Mouse (Mus musculus) liver, embryonic 15.5 days (tissue): Measurements from ENCODE around the gene Fam213a. TPM values are rescaled to one million over a fixed set of nuclear protein-coding genes. Genes with fewer than 3 reads are reported as not detected.

Experiments
- ATAC-seq: fragments of 200-750 bp; cut with Nextera tagmentation; 2 replicates; pipeline ENCODE4 v1.8.0; 2017; ENCODE audit warnings: moderate number of reproducible peaks, mild to moderate bottlenecking, moderate library complexity; ENCODE audit not compliant: insufficient read depth
- H3K27ac ChIP-seq: fragments of 300-500 bp; sonication (generic); replicated peaks from 2 replicates; pipeline ENCODE4 v1.5.1; 2015; ENCODE audit warnings: mild to moderate bottlenecking, inconsistent platforms
- H3K27me3 ChIP-seq: fragments of 300-500 bp; sonication (generic); 2 replicates; pipeline ENCODE4 v1.6.1; 2015; ENCODE audit warnings: mild to moderate bottlenecking, inconsistent platforms
- H3K36me3 ChIP-seq: fragments of 300-500 bp; sonication (generic); replicated peaks from 2 replicates; pipeline ENCODE4 v1.6.1; 2015; ENCODE audit warnings: moderate library complexity, mild to moderate bottlenecking, inconsistent platforms
- H3K4me1 ChIP-seq: fragments of 300-500 bp; sonication (generic); replicated peaks from 2 replicates; pipeline ENCODE4 v1.6.1; 2015; ENCODE audit warnings: inconsistent platforms
- H3K4me2 ChIP-seq: fragments of 300-500 bp; sonication (generic); 2 replicates; pipeline ENCODE4 v1.6.1; 2015; ENCODE audit warnings: moderate library complexity, mild to moderate bottlenecking, inconsistent platforms
- H3K4me3 ChIP-seq: fragments of 300-500 bp; sonication (generic); replicated peaks from 2 replicates; pipeline ENCODE4 v1.5.1; 2015; ENCODE audit warnings: mild to moderate bottlenecking, inconsistent platforms
- H3K9ac ChIP-seq: fragments of 300-500 bp; sonication (generic); 2 replicates; pipeline ENCODE4 v1.6.1; 2015; ENCODE audit warnings: moderate library complexity, mild to moderate bottlenecking, inconsistent platforms
- H3K9me3 ChIP-seq: fragments of 300-500 bp; sonication (generic); replicated peaks from 2 replicates; pipeline ENCODE4 v1.6.1; 2016; ENCODE audit warnings: inconsistent platforms
- WGBS: fragments of 180-500 bp; shearing (Covaris S2); methylation state at CpG from one replicate; pipeline ENCODE4 v1.1.7; 2015; ENCODE audit warnings: mixed read lengths; ENCODE audit not compliant: insufficient replicate concordance; 5-methylcytosine and 5-hydroxymethylcytosine counted together
- polyA plus RNA-seq: library from polyadenylated mRNA; unstranded; fragments of >200 nt; fragmentation: Nextera tagmentation; extraction: Ambion mirVana; gene quantifications from 2 replicates; pipeline ENCODE4 v1.2.1, GENCODE M21; 2015

Gene Fam213a
- polyA plus RNA-seq, 1 experiment from 2014 or later, result 69.5 TPM

- no peak for ATAC-seq
- Histone ChIP-seq H3K4me1 (peaks cover 94% of the 10 kb centered on the region), H3K9ac (no peak overlapping the region), H3K4me2 (no peak overlapping the region), H3K9me3 (no peaks in the 10 kb centered on the region), H3K4me3 (no peak overlapping the region), H3K27ac (no peak overlapping the region), H3K36me3 (no peaks in the 10 kb centered on the region), H3K27me3 (no peaks in the 10 kb centered on the region)
- 64% methylated on average over 3 of the region's 3 CpGs for WGBS
These were observed 61.3 kb downstream of the Fam213a start for GRCm38 (mm10) chr14:40952301-40952700.

GRCm38 (mm10) chr14:40949730-40950614 is 63.6 kb downstream of the Fam213a start:
- Histone ChIP-seq H3K27ac (peak overlapping the region; percentile 49), H3K27me3 (no peaks in the 10 kb centered on the region), H3K4me2 (no peak overlapping the region), H3K9me3 (no peaks in the 10 kb centered on the region), H3K36me3 (no peaks in the 10 kb centered on the region), H3K9ac (no peak overlapping the region), H3K4me1 (peaks cover 86% of the 10 kb centered on the region), H3K4me3 (no peak overlapping the region)
- ATAC-seq, result no peak
- 58% methylated on average over 7 of the region's 7 CpGs for WGBS

DNA sequence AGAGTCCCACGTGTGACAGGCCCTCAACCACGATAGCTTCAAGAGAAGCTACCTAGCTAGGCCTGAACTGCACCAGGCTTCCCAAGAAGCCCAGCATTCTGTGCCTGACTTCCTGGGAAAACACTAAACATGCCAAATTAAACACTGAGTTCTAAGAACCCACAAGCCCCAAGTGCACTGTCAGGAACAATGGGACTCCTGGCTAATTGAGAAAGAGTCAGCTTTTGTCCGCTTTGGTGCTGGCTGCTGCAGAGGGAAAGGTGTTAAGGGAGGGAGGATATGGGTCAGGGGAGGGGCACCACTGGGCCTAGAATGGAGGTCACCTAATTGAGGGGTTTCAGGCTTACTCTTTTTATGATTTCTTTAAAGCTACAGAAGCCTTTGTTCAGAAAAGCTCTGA is 64.5 kb downstream of the Fam213a start:
- H3K9ac ChIP-seq, result no peak overlapping the region
- ATAC-seq, result no peak
- WGBS, result 77% methylated on average over 3 of the region's 3 CpGs
- no peak overlapping the region for H3K4me2 ChIP-seq
- no peak overlapping the region for H3K4me3 ChIP-seq
- H3K9me3 ChIP-seq, result no peaks in the 10 kb centered on the region
- H3K36me3 ChIP-seq, result no peaks in the 10 kb centered on the region
- H3K27ac ChIP-seq, result peak overlapping the region; percentile 49; the same call in 1 of the 2 replicates
- no peaks in the 10 kb centered on the region for H3K27me3 ChIP-seq
- peaks cover 77% of the 10 kb centered on the region for H3K4me1 ChIP-seq

DNA sequence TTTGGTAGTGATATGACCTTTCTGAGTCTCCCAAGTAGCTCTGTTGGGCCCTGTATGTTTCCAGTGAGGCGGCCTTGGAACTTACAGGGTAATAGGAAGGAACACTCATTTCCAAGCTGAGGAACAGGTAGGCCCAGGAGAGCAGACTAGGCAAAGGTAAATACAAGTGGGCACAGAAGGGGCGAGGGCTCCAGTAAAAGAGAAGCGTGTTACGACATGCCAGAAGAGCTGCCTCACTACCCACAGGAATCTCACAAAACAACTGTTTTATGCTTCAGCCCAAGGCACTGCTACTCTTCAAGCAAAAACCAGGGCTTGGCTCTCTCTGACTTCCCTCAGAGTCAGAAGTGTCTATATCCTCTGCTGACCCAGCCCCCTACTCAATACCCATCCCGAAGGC is 65.1 kb downstream of the Fam213a start:
- no peaks in the 10 kb centered on the region for H3K27me3 ChIP-seq
- peak overlapping the region; percentile 92 for H3K27ac ChIP-seq
- peak overlapping the region; percentile 75 for H3K4me2 ChIP-seq
- 70% methylated on average over 5 of the region's 5 CpGs for WGBS
- no peak overlapping the region for H3K4me3 ChIP-seq
- H3K36me3 ChIP-seq, result no peaks in the 10 kb centered on the region
- H3K9me3 ChIP-seq, result no peaks in the 10 kb centered on the region
- ATAC-seq, result no peak
- peak overlapping the region; percentile 54; the same call in 1 of the 2 replicates for H3K9ac ChIP-seq
- H3K4me1 ChIP-seq, result peaks cover 76% of the 10 kb centered on the region

DNA sequence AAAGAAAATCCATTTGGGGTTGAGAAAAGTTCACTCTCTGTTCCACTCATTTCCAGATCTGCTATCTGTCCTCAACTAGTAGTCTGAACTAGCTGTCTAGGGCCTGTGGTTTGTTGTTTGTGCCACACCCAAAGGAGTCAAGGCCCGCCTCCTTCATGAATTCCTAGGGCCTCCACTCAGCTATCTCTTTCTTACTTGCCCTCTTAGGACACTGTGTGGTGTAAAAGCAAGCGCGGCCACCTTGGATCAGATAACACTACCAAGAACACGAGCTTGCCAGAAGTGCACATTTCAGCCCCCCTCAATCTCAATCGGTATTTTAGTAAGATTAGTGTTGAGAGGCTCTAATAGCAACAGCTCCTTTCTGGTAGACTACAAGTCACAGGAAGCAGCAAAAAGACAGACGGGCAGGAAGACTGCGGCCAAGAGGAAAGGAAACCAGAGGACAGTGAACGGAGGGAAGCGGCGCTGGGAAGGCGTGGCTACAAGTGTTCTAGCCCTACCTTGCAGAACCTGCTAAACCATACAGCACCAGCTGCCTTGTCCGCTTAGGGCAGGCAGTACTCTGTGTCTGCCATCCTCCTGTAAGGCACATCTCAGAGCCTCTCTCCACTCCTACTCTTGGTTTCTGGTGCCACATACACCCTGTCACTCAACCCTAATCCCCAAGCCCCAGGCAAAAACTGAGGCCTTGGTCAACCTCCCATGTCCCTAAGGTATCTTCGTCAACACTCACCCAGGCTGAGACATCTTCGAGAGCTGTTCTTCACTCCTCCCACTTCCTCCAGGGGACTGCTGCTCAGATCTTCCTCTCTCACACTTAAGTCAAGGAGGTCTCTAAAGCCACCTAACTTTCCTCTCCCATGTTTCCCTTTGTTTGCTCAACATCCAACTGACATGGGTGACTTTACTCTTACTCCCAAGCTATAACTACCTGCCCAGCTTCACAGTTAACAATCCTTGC is 65.9 kb downstream of the Fam213a start:
- peak overlapping the region; percentile 43 for H3K4me3 ChIP-seq
- H3K27ac ChIP-seq, result peak overlapping the region; percentile 92
- peak; percentile 98 for ATAC-seq
- WGBS, result 16% methylated on average over 14 of the region's 14 CpGs
- H3K4me2 ChIP-seq, result peak overlapping the region; percentile 75
- H3K9ac ChIP-seq, result peak overlapping the region; percentile 54
- peaks cover 72% of the 10 kb centered on the region for H3K4me1 ChIP-seq
- no peaks in the 10 kb centered on the region for H3K36me3 ChIP-seq
- H3K9me3 ChIP-seq, result no peaks in the 10 kb centered on the region
- no peaks in the 10 kb centered on the region for H3K27me3 ChIP-seq

- H3K4me1 ChIP-seq, result peaks cover 57% of the 10 kb centered on the region
These were observed 69.8 kb downstream of the Fam213a start for GRCm38 (mm10) chr14:40943802-40944201.

More at GRCm38 (mm10) chr14:40943802-40944201, 69.8 kb downstream of the Fam213a start:
- H3K4me2 ChIP-seq, result no peak overlapping the region
- no peaks in the 10 kb centered on the region for H3K9me3 ChIP-seq
- no peaks in the 10 kb centered on the region for H3K36me3 ChIP-seq
- H3K9ac ChIP-seq, result no peak overlapping the region
- WGBS, result 64% methylated on average over 2 of the region's 2 CpGs
- H3K27ac ChIP-seq, result no peak overlapping the region
- H3K27me3 ChIP-seq, result no peaks in the 10 kb centered on the region
- ATAC-seq, result no peak
- no peak overlapping the region for H3K4me3 ChIP-seq

Other genes starting within 250 kb of the Fam213a start
- gene Sh2d4b, start 120.5 kb downstream of the Fam213a start, polyA plus RNA-seq, result 0.03 and 0.10 TPM in 2 replicates
- gene Tspan14, start 47.0 kb downstream of the Fam213a start, polyA plus RNA-seq, result 28.8 and 34.6 TPM in 2 replicates
- gene Dydc2, start 55.4 kb upstream of the Fam213a start, polyA plus RNA-seq, result not detected in 2 replicates
- gene Dydc1, start 59.1 kb upstream of the Fam213a start, polyA plus RNA-seq, result not detected in 2 replicates
- 55.9 and 83.9 TPM in 2 replicates for gene Mat1a, start 91.2 kb upstream of the Fam213a start, polyA plus RNA-seq
- 0.02 and 0.14 TPM in 2 replicates for gene Sftpa1, start 118.0 kb upstream of the Fam213a start, polyA plus RNA-seq
- 32.3 and 33.2 TPM in 2 replicates for gene Mbl1, start 137.7 kb upstream of the Fam213a start, polyA plus RNA-seq
- 0.20 and 0.41 TPM in 2 replicates for gene Sftpd, start 171.4 kb upstream of the Fam213a start, polyA plus RNA-seq